Mouse (Mus musculus): ENCODE results near the gene Ambra1.
A peak's percentile ranks its signal among the peaks of the same experiment; 100 is the strongest.

The Ambra1 gene

GRCm38 (mm10) chr2:91876000-91876805, 146.3 kb downstream of the Ambra1 start:
- DNase-seq = no peak

GRCm38 (mm10) chr2:91876806-91877140, 146.8 kb downstream of the Ambra1 start:
- no peak for DNase-seq

- no peak for DNase-seq
These were observed 148.7 kb downstream of the Ambra1 start for GRCm38 (mm10) chr2:91878387-91879180.

GRCm38 (mm10) chr2:91883961-91884360, 154.0 kb downstream of the Ambra1 start:
- DNase-seq = no peak

- DNase-seq = no peak
These were observed 154.7 kb downstream of the Ambra1 start for GRCm38 (mm10) chr2:91884616-91885015.

GRCm38 (mm10) chr2:91894716-91895115, 164.8 kb downstream of the Ambra1 start:
- no peak for DNase-seq

GRCm38 (mm10) chr2:91895401-91895800, 165.5 kb downstream of the Ambra1 start:
- DNase-seq = no peak

GRCm38 (mm10) chr2:91897968-91898367, 168.0 kb downstream of the Ambra1 start:
- DNase-seq = no peak

- no peak for DNase-seq
These were observed 169.2 kb downstream of the Ambra1 start for GRCm38 (mm10) chr2:91899141-91899540.

GRCm38 (mm10) chr2:91900431-91900830, 170.5 kb downstream of the Ambra1 start:
- no peak for DNase-seq

- DNase-seq = peak; percentile 49
These were observed 172.4 kb downstream of the Ambra1 start for GRCm38 (mm10) chr2:91902336-91902735.

- DNase-seq = no peak
These were observed 173.4 kb downstream of the Ambra1 start for GRCm38 (mm10) chr2:91903171-91903925.

GRCm38 (mm10) chr2:91904618-91905307, 174.8 kb downstream of the Ambra1 start:
- DNase-seq = no peak

- no peak for DNase-seq
These were observed 176.2 kb downstream of the Ambra1 start for GRCm38 (mm10) chr2:91906141-91906540.

GRCm38 (mm10) chr2:91912616-91913015, 182.7 kb downstream of the Ambra1 start:
- DNase-seq = no peak

- DNase-seq = no peak
These were observed 183.6 kb downstream of the Ambra1 start for GRCm38 (mm10) chr2:91913328-91914110.

GRCm38 (mm10) chr2:91916346-91916977, 186.5 kb downstream of the Ambra1 start:
- DNase-seq = no peak

- no peak for DNase-seq
These were observed 187.2 kb downstream of the Ambra1 start for GRCm38 (mm10) chr2:91917096-91917495.

- no peak for DNase-seq
These were observed 190.2 kb downstream of the Ambra1 start for GRCm38 (mm10) chr2:91920130-91920529.

GRCm38 (mm10) chr2:91921181-91921789, 191.4 kb downstream of the Ambra1 start:
- no peak for DNase-seq
